Mouse (Mus musculus) macrophage (primary cell): Measurements from ENCODE around the gene Gmppa. TPM values are rescaled to one million over a fixed set of nuclear protein-coding genes. Genes with fewer than 3 reads are reported as not detected.

Experiments
- H3K27ac ChIP-seq: fragments of 350-480 bp; formaldehyde crosslinking; 2 replicates; pipeline ENCODE4 v1.9.0; 2021
- H3K36me3 ChIP-seq: fragments of 350-480 bp; formaldehyde crosslinking; 2 replicates; pipeline ENCODE4 v1.9.0; 2021; ENCODE audit errors: inconsistent target
- H3K4me3 ChIP-seq: fragments of 350-480 bp; formaldehyde crosslinking; 2 replicates; pipeline ENCODE4 v1.9.0; 2021; ENCODE audit errors: inconsistent target
- H3K79me2 ChIP-seq: fragments of 350-480 bp; formaldehyde crosslinking; 2 replicates; pipeline ENCODE4 v1.9.0; 2021; ENCODE audit errors: inconsistent target
- WGBS: methylation state at CpG from one replicate; pipeline ENCODE4 v1.1.7; 2026; ENCODE audit warnings: inconsistent platforms; ENCODE audit not compliant: missing documents; 5-methylcytosine and 5-hydroxymethylcytosine counted together
- polyA plus RNA-seq: library from polyadenylated mRNA; stranded (reverse); fragments of 250-400 nt; gene quantifications from 3 replicates; pipeline ENCODE4 v1.2.4, GENCODE M21; 2018; ENCODE audit warnings: inconsistent platforms

Gmppa gene
- polyA plus RNA-seq, 1 experiment from 2014 or later: 40.3 TPM

GRCm38 (mm10) chr1:75478916-75479634 lies 43.3 kb downstream of the Gmppa start, which contains the start of the genes Chpf and Tmem198:
Gene Chpf (minus strand): TSS chr1:75479307.
Gene Tmem198 (plus strand): TSS chr1:75479532.
- H3K79me2 ChIP-seq: no peaks in the 10 kb centered on the region
- H3K4me3 ChIP-seq: no peak within 1 kb of the TSS
- WGBS: 1% methylated on average over 65 of the region's 76 CpGs
- H3K36me3 ChIP-seq: no peaks in the 10 kb centered on the region
- H3K27ac ChIP-seq: no peak within 1 kb of the TSS

- no peak overlapping the region for H3K27ac ChIP-seq
- H3K79me2 ChIP-seq: no peaks in the 10 kb centered on the region
- H3K36me3 ChIP-seq: no peaks in the 10 kb centered on the region
- WGBS: 2% methylated on average over 18 of the region's 24 CpGs
- H3K4me3 ChIP-seq: no peak overlapping the region
Measured at GRCm38 (mm10) chr1:75479635-75479989, 43.9 kb downstream of the Gmppa start.

GRCm38 (mm10) chr1:75480036-75480435 lies 44.3 kb downstream of the Gmppa start:
- 32% methylated on average over 13 of the region's 13 CpGs for whole genome bisulfite sequencing
- Histone ChIP-seq H3K79me2 (no peaks in the 10 kb centered on the region), H3K36me3 (no peaks in the 10 kb centered on the region), H3K4me3 (no peak overlapping the region), H3K27ac (no peak overlapping the region)

DNA sequence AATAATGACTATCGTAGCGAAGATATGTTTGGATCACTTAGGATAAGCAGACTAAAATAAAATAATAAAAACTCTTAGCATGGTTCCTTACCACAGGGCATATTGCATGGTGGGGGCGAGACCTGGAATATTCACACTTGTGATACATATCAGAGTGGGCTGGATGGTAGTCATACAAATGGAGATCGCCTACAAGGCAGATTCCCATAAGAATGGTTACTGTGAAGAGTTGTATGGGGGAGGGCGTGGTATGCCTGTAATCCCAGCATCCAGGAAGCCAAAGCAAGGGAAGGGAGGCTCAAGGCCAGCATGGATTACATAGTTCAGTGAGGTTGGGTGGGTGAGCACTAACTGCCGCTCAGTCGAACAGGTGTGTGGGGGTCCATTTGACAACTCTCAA lies 45.0 kb downstream of the Gmppa start:
- no peak overlapping the region for H3K4me3 ChIP-seq
- 78% methylated on average over 7 of the region's 7 CpGs for WGBS
- no peak overlapping the region for H3K27ac ChIP-seq
- no peaks in the 10 kb centered on the region for H3K79me2 ChIP-seq
- H3K36me3 ChIP-seq: no peaks in the 10 kb centered on the region

DNA sequence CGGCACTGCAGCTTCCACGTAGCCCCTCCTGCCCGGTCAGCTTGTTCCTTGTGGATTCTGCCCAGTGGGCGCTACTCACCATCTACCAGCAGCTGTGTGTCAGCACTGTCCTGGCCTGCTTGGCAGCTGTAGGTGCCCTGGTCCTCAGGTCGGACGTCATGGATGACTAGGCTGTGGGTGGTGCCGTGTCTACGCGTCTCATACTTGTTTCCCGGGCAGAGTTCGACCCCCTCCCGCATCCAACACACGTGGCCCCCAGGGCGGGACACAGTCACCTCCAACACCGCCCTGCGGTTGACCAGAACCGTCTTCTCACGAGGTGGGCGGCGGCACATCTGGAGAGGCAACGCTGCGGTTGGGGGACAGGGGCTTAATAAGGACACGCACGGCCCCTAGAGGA lies 50.8 kb downstream of the Gmppa start:
- no peak overlapping the region for H3K4me3 ChIP-seq

GRCm38 (mm10) chr1:75487040-75487404 lies 51.3 kb downstream of the Gmppa start:
- H3K4me3 ChIP-seq: no peak overlapping the region
- H3K36me3 ChIP-seq: no peaks in the 10 kb centered on the region
- H3K27ac ChIP-seq: no peak overlapping the region
- WGBS: 7% methylated on average over 13 of the region's 13 CpGs
- no peaks in the 10 kb centered on the region for H3K79me2 ChIP-seq

More for the DNA sequence above, 50.8 kb downstream of the Gmppa start:
- WGBS: 11% methylated on average over 24 of the region's 24 CpGs
- Histone ChIP-seq H3K79me2 (no peaks in the 10 kb centered on the region), H3K27ac (no peak overlapping the region), H3K36me3 (no peaks in the 10 kb centered on the region)

- H3K36me3 ChIP-seq: no peaks in the 10 kb centered on the region
- WGBS: 3% methylated on average over 56 of the region's 62 CpGs
- no peak overlapping the region for H3K27ac ChIP-seq
- H3K79me2 ChIP-seq: no peaks in the 10 kb centered on the region
- H3K4me3 ChIP-seq: no peak overlapping the region
Measured at GRCm38 (mm10) chr1:75487405-75488161, 51.9 kb downstream of the Gmppa start.

DNA sequence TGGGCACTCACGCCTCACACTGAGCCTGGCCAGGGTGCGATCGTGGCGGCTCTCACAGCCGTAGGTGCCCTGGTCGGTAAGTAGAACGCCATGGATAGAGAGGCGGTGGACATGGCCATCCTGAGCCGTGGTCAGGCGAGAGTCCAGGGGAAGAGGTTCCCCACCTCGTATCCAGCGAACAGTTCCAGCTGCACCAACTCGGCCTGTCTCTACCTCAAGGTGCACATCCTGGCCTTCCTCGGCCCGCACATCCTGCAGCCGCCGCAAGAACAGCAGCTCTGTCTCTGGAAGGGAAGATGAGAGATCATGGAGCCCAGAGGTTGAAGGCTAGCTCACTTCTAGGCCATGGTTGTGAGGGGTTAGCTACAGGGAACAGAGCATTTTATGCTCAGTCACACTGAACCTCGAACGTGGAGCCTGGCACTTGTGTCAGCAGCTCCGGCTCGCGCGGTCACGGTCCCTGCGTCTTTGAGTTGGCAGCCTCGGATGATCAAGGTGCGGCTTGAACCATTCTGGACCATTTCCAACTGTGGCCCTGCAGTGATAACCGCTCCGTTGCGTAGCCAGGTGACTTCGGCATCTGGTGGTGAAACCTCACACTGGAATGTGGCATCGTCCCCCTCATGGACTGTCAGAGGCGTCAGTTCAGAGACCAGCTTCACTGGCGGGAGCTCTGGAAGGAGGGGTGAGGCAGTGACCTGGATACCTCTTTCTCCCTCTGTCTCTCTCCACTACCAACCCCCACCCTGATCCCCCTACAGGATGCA lies 55.2 kb downstream of the Gmppa start:
- 96% methylated on average over 34 of the region's 34 CpGs for WGBS
- no peak overlapping the region for H3K4me3 ChIP-seq
- no peak overlapping the region for H3K27ac ChIP-seq
- no peaks in the 10 kb centered on the region for H3K36me3 ChIP-seq
- H3K79me2 ChIP-seq: no peaks in the 10 kb centered on the region

GRCm38 (mm10) chr1:75492579-75493170 lies 56.9 kb downstream of the Gmppa start:
- H3K36me3 ChIP-seq: no peaks in the 10 kb centered on the region
- no peak overlapping the region for H3K4me3 ChIP-seq
- WGBS: 90% methylated on average over 24 of the region's 24 CpGs
- no peaks in the 10 kb centered on the region for H3K79me2 ChIP-seq
- no peak overlapping the region for H3K27ac ChIP-seq

Other genes starting within 250 kb of the Gmppa start
- gene Ankzf1, start 243.8 kb upstream of the Gmppa start, polyA plus RNA-seq: 7.3 to 11.6 TPM (median 9.2 TPM) in 3 replicates
- gene Atg9a, start 243.7 kb upstream of the Gmppa start, polyA plus RNA-seq: 9.0 to 21.6 TPM (median 10.2 TPM) in 3 replicates
- 9.8 to 15.2 TPM (median 13.2 TPM) in 3 replicates for gene Glb1l, start 225.1 kb upstream of the Gmppa start, polyA plus RNA-seq
- gene Stk16, start 225.1 kb upstream of the Gmppa start, polyA plus RNA-seq: 31.1 to 48.8 TPM (median 46.3 TPM) in 3 replicates
- 23.4 to 32.3 TPM (median 23.9 TPM) in 3 replicates for gene Tuba4a, start 216.1 kb upstream of the Gmppa start, polyA plus RNA-seq
- not detected in 3 replicates for gene A630095N17Rik, start 203.8 kb upstream of the Gmppa start, polyA plus RNA-seq
- gene Dnajb2, start 199.5 kb upstream of the Gmppa start, polyA plus RNA-seq: 9.7 to 10.3 TPM (median 10.1 TPM) in 3 replicates
- 0.04 to 0.26 TPM in 2 of 3 replicates, not detected in the other for gene Ptprn, start 171.4 kb upstream of the Gmppa start, polyA plus RNA-seq
- gene Resp18, start 157.5 kb upstream of the Gmppa start, polyA plus RNA-seq: not detected in 3 replicates
- gene Dnpep, start 117.9 kb upstream of the Gmppa start, polyA plus RNA-seq: 28.9 to 35.0 TPM (median 29.8 TPM) in 3 replicates
- not detected in 3 replicates for gene Des, start 75.6 kb upstream of the Gmppa start, polyA plus RNA-seq
- 98.9 to 144 TPM (median 121 TPM) in 3 replicates for gene Speg, start 60.6 kb upstream of the Gmppa start, polyA plus RNA-seq
- not detected in 3 replicates for gene Asic4, start 14.5 kb downstream of the Gmppa start, polyA plus RNA-seq
- 0.09 to 0.14 TPM (median 0.12 TPM) in 3 replicates for gene Chpf, start 43.4 kb downstream of the Gmppa start, polyA plus RNA-seq
- not detected in 3 replicates for gene Tmem198, start 43.6 kb downstream of the Gmppa start, polyA plus RNA-seq
- not detected in 3 replicates for gene Obsl1, start 70.5 kb downstream of the Gmppa start, polyA plus RNA-seq
- not detected in 3 replicates for gene Inha, start 71.1 kb downstream of the Gmppa start, polyA plus RNA-seq
- 14.6 to 47.0 TPM (median 35.6 TPM) in 3 replicates for gene Stk11ip, start 85.6 kb downstream of the Gmppa start, polyA plus RNA-seq
- 0.41 to 1.3 TPM (median 0.47 TPM) in 3 replicates for gene Slc4a3, start 110.3 kb downstream of the Gmppa start, polyA plus RNA-seq